Mouse (Mus musculus): Measurements from ENCODE around the gene Ctnna3. TPM values are rescaled to one million over a fixed set of nuclear protein-coding genes. Genes with fewer than 3 reads are reported as not detected.

Gene Ctnna3
- total and polyA plus RNA-seq, 2 experiments: 0.09 TPM; not detected in 1

- no peak for DNase-seq (ENCODE audit: extremely low read depth, low read depth, low spot score)
- H3K79me2 ChIP-seq (ENCODE audit: control insufficient read depth, insufficient read depth, low read length): no peaks in the 10 kb centered on the region
- no peak overlapping the region for H3K27ac ChIP-seq (replicated peaks; ENCODE audit: insufficient read depth, low read depth, low read length)
- no peak overlapping the region for H3K4me3 ChIP-seq (ENCODE audit: insufficient read depth, low read depth, low read length)
- no peak for TF ChIP-seq CTCF (IDR thresholded peaks at IDR 0.05; ENCODE audit: low read depth, low read length)
- no peak for TF ChIP-seq POLR2A (IDR thresholded peaks at IDR 0.05; ENCODE audit: extremely low read depth, insufficient read depth, low read length)
- no peaks in the 10 kb centered on the region for H3K27me3 ChIP-seq (ENCODE audit: control insufficient read depth, insufficient read depth, low read length)
- no peak overlapping the region for H3K9ac ChIP-seq (ENCODE audit: low read depth, low read length)
- H3K4me1 ChIP-seq (ENCODE audit: control insufficient read depth, insufficient read depth, low read length): no peaks in the 10 kb centered on the region
- H3K36me3 ChIP-seq (ENCODE audit: control insufficient read depth, insufficient read depth, low read length): no peaks in the 10 kb centered on the region
Measured at GRCm38 (mm10) chr10:64748651-64749050, 1318.8 kb downstream of the Ctnna3 start.

DNA sequence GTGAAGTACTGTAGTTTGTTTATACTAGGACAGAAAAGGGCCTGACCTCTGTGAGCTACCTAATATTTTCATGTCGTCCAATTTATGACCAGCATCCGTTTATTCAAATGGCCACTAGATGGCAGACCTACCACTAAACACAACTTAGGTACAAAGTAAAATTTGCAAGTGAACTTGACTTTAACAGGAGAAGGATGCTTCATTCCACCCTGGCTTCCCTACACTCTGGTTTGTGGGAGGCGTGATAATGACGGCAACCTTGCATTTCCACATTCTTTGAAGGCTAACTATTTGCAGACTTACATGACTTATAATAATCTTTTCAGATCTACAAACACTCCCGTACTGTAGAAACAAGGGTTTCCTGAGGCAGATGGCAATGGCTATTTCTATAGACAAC, 1320.9 kb downstream of the Ctnna3 start:
- no peaks in the 10 kb centered on the region for H3K79me2 ChIP-seq (ENCODE audit: control insufficient read depth, insufficient read depth, low read length)
- no peaks in the 10 kb centered on the region for H3K27me3 ChIP-seq (ENCODE audit: control insufficient read depth, insufficient read depth, low read length)
- DNase-seq (ENCODE audit: extremely low read depth, low read depth, low spot score): peak; percentile 42
- H3K36me3 ChIP-seq (ENCODE audit: control insufficient read depth, insufficient read depth, low read length): no peaks in the 10 kb centered on the region
- H3K4me1 ChIP-seq (ENCODE audit: control insufficient read depth, insufficient read depth, low read length): no peaks in the 10 kb centered on the region
- peak; percentile 41; the same call in 1 of the 2 replicates for TF ChIP-seq CTCF (IDR thresholded peaks at IDR 0.05; ENCODE audit: low read depth, low read length)
- no peak for TF ChIP-seq POLR2A (IDR thresholded peaks at IDR 0.05; ENCODE audit: extremely low read depth, insufficient read depth, low read length)
- H3K27ac ChIP-seq (replicated peaks; ENCODE audit: insufficient read depth, low read depth, low read length): no peak overlapping the region
- no peak overlapping the region for H3K9ac ChIP-seq (ENCODE audit: low read depth, low read length)
- WGBS: 32% methylated on average over 5 of the region's 5 CpGs
- H3K4me3 ChIP-seq (ENCODE audit: insufficient read depth, low read depth, low read length): no peak overlapping the region

GRCm38 (mm10) chr10:64836315-64836714, 1406.4 kb downstream of the Ctnna3 start:
- no peaks in the 10 kb centered on the region for H3K79me2 ChIP-seq (ENCODE audit: control insufficient read depth, insufficient read depth, low read length)
- no peak overlapping the region for H3K9ac ChIP-seq (ENCODE audit: low read depth, low read length)
- no peaks in the 10 kb centered on the region for H3K36me3 ChIP-seq (ENCODE audit: control insufficient read depth, insufficient read depth, low read length)
- no peak overlapping the region for H3K4me3 ChIP-seq (ENCODE audit: insufficient read depth, low read depth, low read length)
- DNase-seq (ENCODE audit: extremely low read depth, low read depth, low spot score): no peak
- WGBS: 95% methylated on average over 1 of the region's 1 CpGs
- H3K27me3 ChIP-seq (ENCODE audit: control insufficient read depth, insufficient read depth, low read length): no peaks in the 10 kb centered on the region
- TF ChIP-seq POLR2A (IDR thresholded peaks at IDR 0.05; ENCODE audit: extremely low read depth, insufficient read depth, low read length): no peak
- no peak for TF ChIP-seq CTCF (IDR thresholded peaks at IDR 0.05; ENCODE audit: low read depth, low read length)
- no peak overlapping the region for H3K27ac ChIP-seq (replicated peaks; ENCODE audit: insufficient read depth, low read depth, low read length)
- H3K4me1 ChIP-seq (ENCODE audit: control insufficient read depth, insufficient read depth, low read length): no peaks in the 10 kb centered on the region

DNA sequence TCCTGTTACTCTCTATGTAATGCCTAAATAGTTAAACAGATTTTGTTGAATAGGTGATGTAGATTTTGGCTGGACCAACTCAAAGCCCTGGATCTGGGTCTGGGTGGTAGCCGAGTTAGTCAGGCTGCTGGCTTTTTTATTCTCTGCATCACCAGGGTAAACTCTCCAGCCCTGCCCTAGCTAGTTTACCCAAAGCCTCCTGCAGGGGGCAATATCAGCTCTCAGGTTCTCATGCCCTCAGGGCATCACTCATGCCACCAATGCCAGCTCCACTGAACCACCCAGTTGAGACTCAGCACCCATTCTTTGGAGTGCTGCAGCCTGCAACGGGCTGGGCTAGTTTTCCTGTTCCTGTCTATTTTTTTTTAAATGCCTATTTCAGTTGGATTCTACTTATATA, 1431.5 kb downstream of the Ctnna3 start:
- Histone ChIP-seq H3K4me3 (ENCODE audit: insufficient read depth, low read depth, low read length) (no peak overlapping the region), H3K27ac (replicated peaks; ENCODE audit: insufficient read depth, low read depth, low read length) (no peak overlapping the region), H3K27me3 (ENCODE audit: control insufficient read depth, insufficient read depth, low read length) (no peaks in the 10 kb centered on the region), H3K79me2 (ENCODE audit: control insufficient read depth, insufficient read depth, low read length) (no peaks in the 10 kb centered on the region), H3K9ac (ENCODE audit: low read depth, low read length) (no peak overlapping the region), H3K36me3 (ENCODE audit: control insufficient read depth, insufficient read depth, low read length) (no peaks in the 10 kb centered on the region), H3K4me1 (ENCODE audit: control insufficient read depth, insufficient read depth, low read length) (no peaks in the 10 kb centered on the region)
- 74% methylated on average over 2 of the region's 2 CpGs for WGBS
- peak; percentile 6 for DNase-seq (ENCODE audit: extremely low read depth, low read depth, low spot score)
- TF ChIP-seq POLR2A (IDR thresholded peaks at IDR 0.05; ENCODE audit: extremely low read depth, insufficient read depth, low read length) (no peak), CTCF (IDR thresholded peaks at IDR 0.05; ENCODE audit: low read depth, low read length) (peak; percentile 36; the same call in 1 of the 2 replicates)

- no peaks in the 10 kb centered on the region for H3K36me3 ChIP-seq (ENCODE audit: control insufficient read depth, insufficient read depth, low read length)
- no peak overlapping the region for H3K9ac ChIP-seq (ENCODE audit: low read depth, low read length)
- H3K4me3 ChIP-seq (ENCODE audit: insufficient read depth, low read depth, low read length): no peak overlapping the region
- no peak for TF ChIP-seq CTCF (IDR thresholded peaks at IDR 0.05; ENCODE audit: low read depth, low read length)
- no peak for TF ChIP-seq POLR2A (IDR thresholded peaks at IDR 0.05; ENCODE audit: extremely low read depth, insufficient read depth, low read length)
- H3K27me3 ChIP-seq (ENCODE audit: control insufficient read depth, insufficient read depth, low read length): no peaks in the 10 kb centered on the region
- DNase-seq (ENCODE audit: extremely low read depth, low read depth, low spot score): no peak
- no peaks in the 10 kb centered on the region for H3K79me2 ChIP-seq (ENCODE audit: control insufficient read depth, insufficient read depth, low read length)
- 75% methylated on average over 3 of the region's 3 CpGs for WGBS
- no peak overlapping the region for H3K27ac ChIP-seq (replicated peaks; ENCODE audit: insufficient read depth, low read depth, low read length)
- no peaks in the 10 kb centered on the region for H3K4me1 ChIP-seq (ENCODE audit: control insufficient read depth, insufficient read depth, low read length)
Measured at GRCm38 (mm10) chr10:64870888-64871287, 1441.0 kb downstream of the Ctnna3 start.

DNA sequence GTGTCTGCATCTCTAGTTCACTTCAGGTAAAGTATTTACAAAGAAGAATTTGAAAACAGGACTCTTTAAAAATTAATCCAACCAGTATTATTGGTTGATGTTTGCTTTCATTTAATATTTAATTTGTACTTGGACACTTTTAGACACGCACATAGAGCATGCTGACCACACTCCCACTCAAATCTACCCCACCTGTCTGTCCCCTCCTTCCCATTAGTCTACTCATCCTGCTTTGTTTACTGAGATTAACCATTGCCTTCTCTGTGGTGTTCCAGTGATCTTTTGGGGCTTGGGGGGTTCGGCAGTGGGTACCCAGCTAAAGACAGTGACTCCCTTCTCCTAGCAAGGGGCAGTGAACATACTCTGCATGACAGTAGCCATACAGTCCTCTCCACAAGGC, 1446.6 kb downstream of the Ctnna3 start:
- Histone ChIP-seq H3K27me3 (ENCODE audit: control insufficient read depth, insufficient read depth, low read length) (no peaks in the 10 kb centered on the region), H3K4me1 (ENCODE audit: control insufficient read depth, insufficient read depth, low read length) (no peaks in the 10 kb centered on the region), H3K36me3 (ENCODE audit: control insufficient read depth, insufficient read depth, low read length) (no peaks in the 10 kb centered on the region), H3K79me2 (ENCODE audit: control insufficient read depth, insufficient read depth, low read length) (no peaks in the 10 kb centered on the region), H3K27ac (replicated peaks; ENCODE audit: insufficient read depth, low read depth, low read length) (no peak overlapping the region), H3K4me3 (ENCODE audit: insufficient read depth, low read depth, low read length) (no peak overlapping the region), H3K9ac (ENCODE audit: low read depth, low read length) (no peak overlapping the region)
- TF ChIP-seq POLR2A (IDR thresholded peaks at IDR 0.05; ENCODE audit: extremely low read depth, insufficient read depth, low read length) (no peak), CTCF (IDR thresholded peaks at IDR 0.05; ENCODE audit: low read depth, low read length) (no peak)
- WGBS: 31% methylated on average over 2 of the region's 2 CpGs
- no peak for DNase-seq (ENCODE audit: extremely low read depth, low read depth, low spot score)
